Mouse (Mus musculus): Measurements from ENCODE around the gene Tmem184b. TPM values are rescaled to one million over a fixed set of nuclear protein-coding genes. Genes with fewer than 3 reads are reported as not detected.

The Tmem184b gene
- polyA plus RNA-seq (2017; shearing (Covaris generic)) = 47.5 TPM

GRCm38 (mm10) chr15:79402836-79403762 lies at the start of gene Tmem184b:
Gene Tmem184b, minus strand, starts transcription at chr15:79403569.

GRCm38 (mm10) chr15:79346051-79346793 lies 57.1 kb downstream of the Tmem184b start, which contains the start of gene Maff:
Gene Maff, plus strand, starts transcription at chr15:79346621.

GRCm38 (mm10) chr15:79328058-79328938 lies 75.1 kb downstream of the Tmem184b start, which contains the start of gene Pla2g6:
Gene Pla2g6, minus strand, starts transcription at chr15:79328390.

Other genes starting within 250 kb of the Tmem184b start
- gene Sox10, start 238.3 kb downstream of the Tmem184b start, polyA plus RNA-seq (2017; shearing (Covaris generic)) = not detected
- 33.9 TPM for gene Pick1, start 174.4 kb downstream of the Tmem184b start, polyA plus RNA-seq (2017; shearing (Covaris generic))
- 0.29 TPM for gene Gm49486, start 174.2 kb downstream of the Tmem184b start, polyA plus RNA-seq (2017; shearing (Covaris generic))
- gene Slc16a8, start 148.8 kb downstream of the Tmem184b start, polyA plus RNA-seq (2017; shearing (Covaris generic)) = not detected
- gene Baiap2l2, start 118.0 kb downstream of the Tmem184b start, polyA plus RNA-seq (2017; shearing (Covaris generic)) = 1.7 TPM
- 7.2 TPM for gene Pla2g6, start 75.2 kb downstream of the Tmem184b start, polyA plus RNA-seq (2017; shearing (Covaris generic))
- gene Maff, start 56.9 kb downstream of the Tmem184b start, polyA plus RNA-seq (2017; shearing (Covaris generic)) = 31.6 TPM
- 105 TPM for gene Csnk1e, start 52.0 kb upstream of the Tmem184b start, polyA plus RNA-seq (2017; shearing (Covaris generic))
- not detected for gene Kcnj4, start 101.7 kb upstream of the Tmem184b start, polyA plus RNA-seq (2017; shearing (Covaris generic))
- not detected for gene Kdelr3, start 112.8 kb upstream of the Tmem184b start, polyA plus RNA-seq (2017; shearing (Covaris generic))
- gene Ddx17, start 143.2 kb upstream of the Tmem184b start, polyA plus RNA-seq (2017; shearing (Covaris generic)) = 22.4 TPM
- not detected for gene Dmc1, start 201.5 kb upstream of the Tmem184b start, polyA plus RNA-seq (2017; shearing (Covaris generic))

All from naive thymus-derived CD4-positive, alpha-beta T cell, adult 5 months (primary cell).